Mouse (Mus musculus) spleen, adult 2 months (tissue): ENCODE results near the gene Gm17079.
"Not testable (repeated sequence)": the region's sequence is repeated elsewhere in the genome, so short reads cannot be mapped to it uniquely, and the experiment has no call there.

Source experiments
- CTCF ChIP-seq: fragments of 200-500 bp; IDR thresholded peaks from 2 replicates; pipeline ENCODE4 v1.5.1; 2011; ENCODE audit warnings: mild to moderate bottlenecking, inconsistent platforms; ENCODE audit not compliant: insufficient read depth, insufficient read length, insufficient replicate concordance; ENCODE audit errors: extremely low read depth
- POLR2A ChIP-seq: fragments of 200-500 bp; IDR thresholded peaks from 2 replicates; pipeline ENCODE4 v1.6.1; 2011; ENCODE audit warnings: low read depth, low read length, inconsistent platforms

GRCm38 (mm10) chr14:51695368-51695767 lies at the start of gene Gm17079:
- not testable (repeated sequence) for TF ChIP-seq CTCF, POLR2A
